Mouse (Mus musculus) liver, embryonic 14.5 days (tissue): ENCODE data around the gene Rhbdd2.

Experiments used
- CTCF ChIP-seq: IDR thresholded peaks from 2 replicates; pipeline ENCODE4 v1.5.1; 2016; ENCODE audit warnings: antibody characterized with exemption, low read depth, control low read depth
- EP300 ChIP-seq: IDR thresholded peaks from 2 replicates; pipeline ENCODE4 v1.6.1; 2016; ENCODE audit warnings: antibody characterized with exemption, low read depth

- no peak for TF ChIP-seq CTCF
- TF ChIP-seq EP300, result no peak
These were observed 58.0 kb downstream of the Rhbdd2 start for GRCm38 (mm10) chr5:135690401-135690800.
